Mouse (Mus musculus) olfactory bulb, adult 2 months (tissue): ENCODE measurements around the gene Gm6367. TPM values are rescaled to one million over a fixed set of nuclear protein-coding genes. Genes with fewer than 3 reads are reported as not detected.
"Not testable (repeated sequence)": the region's sequence is repeated elsewhere in the genome, so short reads cannot be mapped to it uniquely, and the experiment has no call there.

Experiments
- H3K27ac ChIP-seq: fragments of 200-500 bp; 2 replicates; pipeline ENCODE4 v1.5.1; 2012; ENCODE audit warnings: low read depth, low read length; ENCODE audit not compliant: insufficient read depth
- H3K4me1 ChIP-seq: fragments of 200-500 bp; 2 replicates; pipeline ENCODE4 v1.6.1; 2012; ENCODE audit warnings: low read length; ENCODE audit not compliant: control insufficient read depth, insufficient read depth
- H3K4me3 ChIP-seq: fragments of 200-500 bp; 2 replicates; pipeline ENCODE4 v1.5.1; 2012; ENCODE audit warnings: mild to moderate bottlenecking, low read depth, low read length, moderate library complexity; ENCODE audit not compliant: insufficient read depth
- WGBS: fragments of 180-500 bp; shearing (Covaris S2); methylation state at CpG from one replicate; pipeline ENCODE4 v1.1.7; 2018; 5-methylcytosine and 5-hydroxymethylcytosine counted together
- polyA plus RNA-seq: library from polyadenylated mRNA; stranded (reverse); fragments of >200 nt; gene quantifications from 2 replicates; pipeline ENCODE4 v1.2.4, GENCODE M21; 2012; ENCODE audit warnings: low replicate concordance; ENCODE audit not compliant: missing spikeins, insufficient read depth, insufficient read length

Gm6367 gene
- polyA plus RNA-seq, result not detected in 2 replicates

- not testable (repeated sequence) for H3K27ac ChIP-seq, H3K4me3 ChIP-seq, H3K4me1 ChIP-seq
- WGBS, result no CpG with 5 or more reads among the region's 2 CpGs
Observed at GRCm38 (mm10) chr5:94988326-94988725, at the start of gene Gm6367. Gene Gm6367 (plus strand): TSS chr5:94988626.

Other genes with a start within 250 kb of the Gm6367 start
- not detected in 2 replicates for gene Gm3183, start 123.2 kb upstream of the Gm6367 start, polyA plus RNA-seq
- not detected in 2 replicates for gene Gm7942, start 118.3 kb downstream of the Gm6367 start, polyA plus RNA-seq
- gene Gm16513, start 194.0 kb downstream of the Gm6367 start, polyA plus RNA-seq, result not detected in 2 replicates